Mouse (Mus musculus) cerebellum, adult 2 months (tissue): ENCODE measurements around the gene Dcst2. TPM values are rescaled to one million over a fixed set of nuclear protein-coding genes. Genes with fewer than 3 reads are reported as not detected.

Source experiments
- DNase-seq, 2 experiments: peaks; one replicate each; pipeline ENCODE4 v3.0.0; 2021
- H3K27ac ChIP-seq: fragments of 200-500 bp; 2 replicates; pipeline ENCODE4 v1.5.1; 2012; ENCODE audit warnings: low read length, control low read depth, inconsistent platforms; ENCODE audit not compliant: insufficient read depth
- H3K27me3 ChIP-seq: fragments of 200-500 bp; 2 replicates; pipeline ENCODE4 v1.6.1; 2012; ENCODE audit warnings: inconsistent platforms, mild to moderate bottlenecking, low read length, moderate library complexity; ENCODE audit not compliant: control insufficient read depth, insufficient read depth
- H3K4me1 ChIP-seq: fragments of 200-500 bp; 2 replicates; pipeline ENCODE4 v1.6.1; 2011; ENCODE audit warnings: low read length; ENCODE audit not compliant: control insufficient read depth, insufficient read depth
- H3K4me3 ChIP-seq: fragments of 200-500 bp; replicated peaks from 2 replicates; pipeline ENCODE3; 2011; ENCODE audit warnings: mild to moderate bottlenecking, low read depth, low read length, control low read depth; ENCODE audit not compliant: insufficient read depth
- CTCF ChIP-seq: fragments of 200-500 bp; IDR thresholded peaks from 2 replicates; pipeline ENCODE4 v1.5.1; 2011; ENCODE audit warnings: low read depth, mild to moderate bottlenecking, control low read depth, low read length, moderate library complexity, borderline replicate concordance; ENCODE audit not compliant: insufficient read depth
- POLR2A ChIP-seq: fragments of 200-500 bp; IDR thresholded peaks from 2 replicates; pipeline ENCODE4 v1.6.1; 2011; ENCODE audit warnings: low read length, control low read depth, borderline replicate concordance; ENCODE audit not compliant: insufficient read depth
- WGBS: fragments of 180-500 bp; shearing (Covaris S2); methylation state at CpG from one replicate; pipeline ENCODE4 v1.1.7; 2018; 5-methylcytosine and 5-hydroxymethylcytosine counted together
- polyA plus RNA-seq: library from polyadenylated mRNA; depleted of rRNA; stranded (reverse); fragments of >200 nt; gene quantifications from 2 replicates; pipeline ENCODE4 v1.2.3, GENCODE M21; 2012; rRNA removed

Dcst2 gene
- polyA plus RNA-seq, 1 experiment: 0.36 TPM

GRCm38 (mm10) chr3:89421810-89422473, 60.2 kb downstream of the Dcst2 start:
- Histone ChIP-seq H3K27me3 (no peaks in the 10 kb centered on the region), H3K4me1 (0 out of 2 replicates have a peak, but pooled peaks cover 7% of the 10 kb centered on the region), H3K4me3 (peak overlapping the region; percentile 37), H3K27ac (no peak overlapping the region)
- TF ChIP-seq CTCF (no peak), POLR2A (no peak)
- WGBS: 17% methylated on average over 22 of the region's 22 CpGs
- DNase-seq: no peak

DNA sequence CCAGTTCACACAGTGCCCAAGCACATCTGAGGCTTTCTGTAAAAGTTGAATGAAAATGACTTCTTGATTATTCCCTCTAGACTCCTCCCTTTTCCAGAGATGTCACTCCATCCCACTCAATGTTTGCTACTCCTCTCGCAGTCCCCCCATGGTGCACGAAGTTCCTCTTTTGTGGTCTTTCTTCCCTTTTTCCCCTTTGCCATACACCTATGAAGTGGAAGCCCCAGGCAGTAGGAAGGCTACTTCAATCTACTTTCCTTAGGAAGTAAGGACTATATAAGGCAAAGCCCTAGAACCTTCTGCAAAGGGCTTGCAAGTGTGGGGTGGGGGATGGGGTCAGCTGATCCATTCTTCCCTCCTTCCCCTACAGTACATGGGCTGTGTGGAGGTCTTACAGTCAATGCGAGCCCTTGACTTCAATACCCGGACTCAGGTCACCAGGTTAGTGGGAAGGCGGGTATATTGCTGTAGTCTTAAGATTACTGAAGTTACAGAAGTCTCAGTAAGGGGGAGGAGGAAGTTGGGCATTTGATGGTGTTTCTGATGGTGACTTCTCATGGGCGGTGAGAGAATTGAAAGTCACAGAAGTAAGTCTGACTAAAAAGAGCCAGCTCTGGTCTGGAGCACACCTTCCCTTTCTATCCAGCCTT, 60.9 kb downstream of the Dcst2 start:
- Histone ChIP-seq H3K4me3 (no peak overlapping the region), H3K27ac (no peak overlapping the region)
- no peak for TF ChIP-seq CTCF
- TF ChIP-seq POLR2A: no peak

GRCm38 (mm10) chr3:89424416-89425140, 62.8 kb downstream of the Dcst2 start:
- no peak overlapping the region for H3K27ac ChIP-seq
- TF ChIP-seq POLR2A: no peak
- H3K4me3 ChIP-seq: no peak overlapping the region
- 93% methylated on average over 5 of the region's 5 CpGs for WGBS
- no peak for DNase-seq
- no peaks in the 10 kb centered on the region for H3K27me3 ChIP-seq
- 0 out of 2 replicates have a peak, but pooled peaks cover 7% of the 10 kb centered on the region for H3K4me1 ChIP-seq

More for the DNA sequence above, 60.9 kb downstream of the Dcst2 start:
- 0 out of 2 replicates have a peak, but pooled peaks cover 7% of the 10 kb centered on the region for H3K4me1 ChIP-seq
- no peaks in the 10 kb centered on the region for H3K27me3 ChIP-seq
- DNase-seq: no peak
- 82% methylated on average over 6 of the region's 6 CpGs for WGBS

DNA sequence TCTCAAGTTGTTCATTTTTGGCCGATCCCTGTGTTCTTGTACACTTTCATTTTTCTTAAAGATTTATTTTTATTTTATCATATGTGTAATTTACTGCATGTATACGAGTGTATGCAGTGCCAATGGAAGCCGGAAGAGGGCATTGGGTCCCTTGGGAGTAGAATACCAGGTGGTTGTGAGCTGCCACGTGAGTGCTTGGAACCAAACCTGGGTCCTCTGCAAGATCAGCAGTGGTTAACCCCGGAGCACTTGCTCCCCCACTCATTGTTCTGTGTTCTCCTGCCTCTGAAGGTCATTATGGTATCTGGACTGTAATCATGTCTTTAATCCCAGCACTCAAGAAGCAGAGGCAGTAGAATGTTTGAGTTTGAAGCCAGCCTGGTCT, 63.4 kb downstream of the Dcst2 start:
- 78% methylated on average over 5 of the region's 5 CpGs for WGBS
- Histone ChIP-seq H3K27me3 (no peaks in the 10 kb centered on the region), H3K27ac (no peak overlapping the region), H3K4me1 (0 out of 2 replicates have a peak, but pooled peaks cover 7% of the 10 kb centered on the region), H3K4me3 (no peak overlapping the region)
- no peak for DNase-seq
- TF ChIP-seq POLR2A: no peak

DNA sequence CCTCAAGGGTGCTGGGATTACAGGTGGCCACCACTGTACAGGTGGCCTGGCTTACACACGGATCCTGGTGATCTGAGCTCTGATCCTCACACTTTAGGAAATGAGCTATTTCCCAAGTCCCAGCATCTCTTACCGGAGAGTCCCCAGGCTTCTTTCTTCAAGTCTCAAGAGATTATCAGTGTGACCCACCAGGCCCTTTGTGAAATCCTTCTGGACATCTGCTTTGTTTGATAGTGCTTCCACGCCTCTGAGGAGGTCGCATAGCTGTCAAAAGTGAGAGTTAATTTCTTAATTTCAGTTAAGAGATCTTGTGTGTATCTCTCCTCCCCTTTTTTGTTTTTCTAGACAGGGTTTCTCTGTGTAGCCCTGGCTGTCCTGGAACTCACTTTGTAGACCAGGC, 64.1 kb downstream of the Dcst2 start:
- no peak for DNase-seq
- Histone ChIP-seq H3K4me3 (no peak overlapping the region), H3K27me3 (no peaks in the 10 kb centered on the region), H3K27ac (no peak overlapping the region), H3K4me1 (0 out of 2 replicates have a peak, but pooled peaks cover 7% of the 10 kb centered on the region)
- 92% methylated on average over 4 of the region's 4 CpGs for WGBS
- TF ChIP-seq POLR2A (no peak), CTCF (no peak)

Other genes with a start within 250 kb of the Dcst2 start
- 0.03 and 0.07 TPM in 2 replicates for gene Pklr, start 225.8 kb upstream of the Dcst2 start, polyA plus RNA-seq
- gene Hcn3, start 201.8 kb upstream of the Dcst2 start, polyA plus RNA-seq: 13.0 and 14.6 TPM in 2 replicates
- 75.5 and 80.2 TPM in 2 replicates for gene Clk2, start 197.2 kb upstream of the Dcst2 start, polyA plus RNA-seq
- 109 and 121 TPM in 2 replicates for gene Scamp3, start 184.5 kb upstream of the Dcst2 start, polyA plus RNA-seq
- gene Fam189b, start 178.8 kb upstream of the Dcst2 start, polyA plus RNA-seq: 86.8 and 97.7 TPM in 2 replicates
- gene Gba, start 159.0 kb upstream of the Dcst2 start, polyA plus RNA-seq: 69.2 and 69.8 TPM in 2 replicates
- 23.8 and 24.2 TPM in 2 replicates for gene Thbs3, start 146.8 kb upstream of the Dcst2 start, polyA plus RNA-seq
- 153 and 167 TPM in 2 replicates for gene Mtx1, start 134.9 kb upstream of the Dcst2 start, polyA plus RNA-seq
- 0.55 and 0.69 TPM in 2 replicates for gene Muc1, start 132.9 kb upstream of the Dcst2 start, polyA plus RNA-seq
- 80.4 and 82.9 TPM in 2 replicates for gene Krtcap2, start 116.0 kb upstream of the Dcst2 start, polyA plus RNA-seq
- 49.8 and 58.5 TPM in 2 replicates for gene Trim46, start 115.7 kb upstream of the Dcst2 start, polyA plus RNA-seq
- gene Dpm3, start 102.6 kb upstream of the Dcst2 start, polyA plus RNA-seq: 212 and 218 TPM in 2 replicates
- 122 and 127 TPM in 2 replicates for gene Slc50a1, start 91.4 kb upstream of the Dcst2 start, polyA plus RNA-seq
- 14.2 and 14.7 TPM in 2 replicates for gene Efna1, start 80.8 kb upstream of the Dcst2 start, polyA plus RNA-seq
- gene Efna3, start 39.0 kb upstream of the Dcst2 start, polyA plus RNA-seq: 31.9 and 37.0 TPM in 2 replicates
- 0.36 and 0.64 TPM in 2 replicates for gene Efna4, start 23.9 kb upstream of the Dcst2 start, polyA plus RNA-seq
- gene Adam15, start 12.0 kb upstream of the Dcst2 start, polyA plus RNA-seq: 142 and 147 TPM in 2 replicates
- gene Dcst1, start 3.3 kb downstream of the Dcst2 start, polyA plus RNA-seq: 0.10 and 0.27 TPM in 2 replicates
- gene Zbtb7b, start 32.8 kb downstream of the Dcst2 start, polyA plus RNA-seq: 41.3 and 43.3 TPM in 2 replicates
- 4.0 and 6.7 TPM in 2 replicates for gene Lenep, start 40.8 kb downstream of the Dcst2 start, polyA plus RNA-seq
- 50.1 and 54.0 TPM in 2 replicates for gene Flad1, start 49.9 kb downstream of the Dcst2 start, polyA plus RNA-seq
- 7.0 and 7.2 TPM in 2 replicates for gene Cks1b, start 56.4 kb downstream of the Dcst2 start, polyA plus RNA-seq
- 15.9 and 16.0 TPM in 2 replicates for gene Shc1, start 56.5 kb downstream of the Dcst2 start, polyA plus RNA-seq
- gene Pygo2, start 68.2 kb downstream of the Dcst2 start, polyA plus RNA-seq: 38.7 and 39.3 TPM in 2 replicates
- gene Pbxip1, start 74.7 kb downstream of the Dcst2 start, polyA plus RNA-seq: 26.5 and 30.5 TPM in 2 replicates
- 68.7 and 71.0 TPM in 2 replicates for gene Pmvk, start 92.6 kb downstream of the Dcst2 start, polyA plus RNA-seq
- gene Kcnn3, start 158.2 kb downstream of the Dcst2 start, polyA plus RNA-seq: 6.1 and 6.2 TPM in 2 replicates